Mouse (Mus musculus) MEL (cell line): Measurements from ENCODE around the gene Hic1. TPM values are rescaled to one million over a fixed set of nuclear protein-coding genes. Genes with fewer than 3 reads are reported as not detected.

Source experiments
- DNase-seq: peaks from one replicate; pipeline ENCODE4 v3.0.0; 2011; ENCODE audit warnings: low read depth, low spot score
- H3K27ac ChIP-seq: 2 replicates; pipeline ENCODE4 v1.5.1; 2012; ENCODE audit warnings: low read depth, mild to moderate bottlenecking, control low read depth, low read length, moderate library complexity; ENCODE audit not compliant: control insufficient read depth
- H3K27me3 ChIP-seq, 2 experiments: fragments of 150-350 bp in 1 of 2; sonication (generic) in 1 of 2; 2 replicates each; pipeline ENCODE4 v1.6.1; 2012; ENCODE audit warnings: low read length in 2 of 2, mild to moderate bottlenecking in 2 of 2, improper control_type of control experiment in 1 of 2, moderate library complexity in 1 of 2; ENCODE audit not compliant: insufficient read depth in 2 of 2, control insufficient read depth in 1 of 2
- H3K36me3 ChIP-seq, 2 experiments: 2 replicates each; pipeline ENCODE4 v1.6.1; 2012 to 2014; ENCODE audit warnings: low read length in 2 of 2, improper control_type of control experiment in 1 of 2, inconsistent platforms in 1 of 2, mild to moderate bottlenecking in 1 of 2; ENCODE audit not compliant: insufficient read depth in 2 of 2, control insufficient read depth in 1 of 2
- H3K4me1 ChIP-seq, 2 experiments: fragments of 150-350 bp in 1 of 2; sonication (generic) in 1 of 2; 2 replicates each; pipeline ENCODE4 v1.6.1; 2012; ENCODE audit warnings: low read length in 2 of 2, improper control_type of control experiment in 1 of 2, mild to moderate bottlenecking in 1 of 2; ENCODE audit not compliant: insufficient read depth in 2 of 2, control insufficient read depth in 1 of 2
- H3K4me3 ChIP-seq, 2 experiments: fragments of 150-350 bp in 1 of 2; sonication (generic) in 1 of 2; 2 replicates each; pipeline ENCODE4 v1.5.1; 2012; ENCODE audit warnings: low read depth in 2 of 2, low read length in 2 of 2, mild to moderate bottlenecking in 2 of 2, moderate library complexity in 2 of 2, control low read depth in 1 of 2, improper control_type of control experiment in 1 of 2; ENCODE audit not compliant: control insufficient read depth in 1 of 2, insufficient read depth in 1 of 2
- H3K79me2 ChIP-seq: 2 replicates; pipeline ENCODE4 v1.6.1; 2012; ENCODE audit warnings: mild to moderate bottlenecking, low read length, moderate library complexity; ENCODE audit not compliant: control insufficient read depth, poor library complexity, insufficient read depth
- H3K9ac ChIP-seq: 2 replicates; pipeline ENCODE4 v1.6.1; 2012; ENCODE audit warnings: low read depth, mild to moderate bottlenecking, control low read depth, low read length, moderate library complexity; ENCODE audit not compliant: control insufficient read depth, poor library complexity, severe bottlenecking
- H3K9me3 ChIP-seq: fragments of 150-350 bp; sonication (generic); replicated peaks from 2 replicates; pipeline ENCODE4 v1.6.1; 2012; ENCODE audit warnings: mild to moderate bottlenecking, low read length, improper control_type of control experiment, moderate library complexity; ENCODE audit not compliant: insufficient read depth
- BHLHE40 ChIP-seq: IDR thresholded peaks from 2 replicates; pipeline ENCODE4 v1.6.1; 2012; ENCODE audit warnings: low read depth, mild to moderate bottlenecking, inconsistent platforms, low read length, improper control_type of control experiment, borderline replicate concordance
- CTCF ChIP-seq, 3 experiments: IDR thresholded peaks in 2 of 3; conservative IDR thresholded peaks in 1 of 3; 2 replicates each; pipeline ENCODE4 v1.5.1; 2011 to 2012; ENCODE audit warnings: low read length in 3 of 3, low read depth in 2 of 3, mild to moderate bottlenecking in 2 of 3, improper control_type of control experiment in 1 of 3, inconsistent platforms in 1 of 3, mixed read lengths in 1 of 3, moderate library complexity in 1 of 3; ENCODE audit not compliant: control insufficient read depth in 1 of 3, insufficient read depth in 1 of 3, poor library complexity in 1 of 3, severe bottlenecking in 1 of 3
- GABPA ChIP-seq: IDR thresholded peaks from 2 replicates; pipeline ENCODE4 v1.6.1; 2012; ENCODE audit warnings: low read depth, mild to moderate bottlenecking, inconsistent platforms, low read length, improper control_type of control experiment, moderate library complexity
- GATA1 ChIP-seq: IDR thresholded peaks from 2 replicates; pipeline ENCODE4 v1.6.1; 2011; ENCODE audit warnings: low read depth, low read length, improper control_type of control experiment
- HCFC1 ChIP-seq: IDR thresholded peaks from 2 replicates; pipeline ENCODE4 v1.6.1; 2012; ENCODE audit warnings: low read depth, mild to moderate bottlenecking, inconsistent platforms, low read length, improper control_type of control experiment, moderate library complexity
- JUND ChIP-seq: IDR thresholded peaks from 2 replicates; pipeline ENCODE4 v1.6.1; 2011; ENCODE audit warnings: low read depth, mild to moderate bottlenecking, improper control_type of control experiment, low read length
- MAFK ChIP-seq: IDR thresholded peaks from 2 replicates; pipeline ENCODE4 v1.6.1; 2011; ENCODE audit warnings: low read depth, mild to moderate bottlenecking, low read length, improper control_type of control experiment, borderline replicate concordance
- MEF2A ChIP-seq: IDR thresholded peaks from 2 replicates; pipeline ENCODE4 v1.6.1; 2014; ENCODE audit warnings: low read depth, mild to moderate bottlenecking, inconsistent platforms, low read length, improper control_type of control experiment; ENCODE audit not compliant: poor library complexity, insufficient replicate concordance, severe bottlenecking; ENCODE audit errors: extremely low read depth
- MXI1 ChIP-seq: IDR thresholded peaks from 2 replicates; pipeline ENCODE4 v1.6.1; 2011; ENCODE audit warnings: mild to moderate bottlenecking, low read depth, low read length, improper control_type of control experiment
- MYC ChIP-seq: IDR thresholded peaks from 2 replicates; pipeline ENCODE4 v1.6.1; 2011; ENCODE audit warnings: low read depth, mild to moderate bottlenecking, low read length, improper control_type of control experiment, moderate library complexity
- NELFE ChIP-seq: IDR thresholded peaks from 2 replicates; pipeline ENCODE4 v1.6.1; 2011; ENCODE audit warnings: low read depth, low read length, improper control_type of control experiment
- NRF1 ChIP-seq: IDR thresholded peaks from 2 replicates; pipeline ENCODE4 v1.6.1; 2014; ENCODE audit warnings: low read depth, mild to moderate bottlenecking, inconsistent platforms, low read length, improper control_type of control experiment, moderate library complexity; ENCODE audit not compliant: poor library complexity, insufficient read depth, severe bottlenecking
- POLR2AphosphoS2 ChIP-seq: IDR thresholded peaks from 2 replicates; pipeline ENCODE4 v1.6.1; 2011; ENCODE audit warnings: low read length, improper control_type of control experiment
- RCOR1 ChIP-seq: IDR thresholded peaks from 2 replicates; pipeline ENCODE4 v1.6.1; 2012; ENCODE audit warnings: low read depth, mild to moderate bottlenecking, inconsistent platforms, low read length, improper control_type of control experiment
- SMC3 ChIP-seq: IDR thresholded peaks from 2 replicates; pipeline ENCODE4 v1.6.1; 2011; ENCODE audit warnings: low read depth, low read length, improper control_type of control experiment
- TAL1 ChIP-seq: IDR thresholded peaks from 2 replicates; pipeline ENCODE4 v1.6.1; 2012; ENCODE audit warnings: mild to moderate bottlenecking, inconsistent platforms, low read length, moderate library complexity, mixed read lengths
- TCF12 ChIP-seq: IDR thresholded peaks from 2 replicates; pipeline ENCODE4 v1.6.1; 2014; ENCODE audit warnings: low read depth, mild to moderate bottlenecking, inconsistent platforms, low read length, improper control_type of control experiment, moderate library complexity
- USF2 ChIP-seq, 2 experiments: IDR thresholded peaks; 2 replicates each; pipeline ENCODE4 v1.6.1; 2011 to 2012; ENCODE audit warnings: improper control_type of control experiment in 2 of 2, low read length in 2 of 2, borderline replicate concordance in 1 of 2, inconsistent platforms in 1 of 2, low read depth in 1 of 2, mild to moderate bottlenecking in 1 of 2; ENCODE audit not compliant: insufficient read depth in 1 of 2
- ZMIZ1 ChIP-seq: IDR thresholded peaks from 2 replicates; pipeline ENCODE4 v1.6.1; 2012; ENCODE audit warnings: low read depth, mild to moderate bottlenecking, inconsistent platforms, low read length, improper control_type of control experiment, moderate library complexity
- polyA plus RNA-seq, 2 experiments: library from polyadenylated mRNA; stranded (reverse) in 1 of 2; unstranded in 1 of 2; fragments of >175 nt in 1 of 2; fragments of >200 nt in 1 of 2; gene quantifications; 2 replicates each; pipeline versions ENCODE4 v1.2.1 to v1.2.4; 2012; ENCODE audit warnings: low replicate concordance in 2 of 2, low read depth in 1 of 2; ENCODE audit not compliant: insufficient read length in 2 of 2, insufficient read depth in 1 of 2, missing spikeins in 1 of 2
- total RNA-seq: library from RNA; depleted of rRNA; stranded (reverse); fragments of 300-350 nt; gene quantifications from 2 replicates; pipeline ENCODE4 v1.2.3, GENCODE M21; 2012

Gene Hic1
- total and polyA plus RNA-seq, 3 experiments = 18.2 to 18.8 TPM; not detected in 1

- no peak for TF ChIP-seq HCFC1
- TF ChIP-seq CTCF (IDR thresholded peaks at IDR 0.05 in 2 of 3, conservative IDR thresholded peaks at IDR 0.05 in 1 of 3; ENCODE audit: control insufficient read depth in 1 of 3, insufficient read depth in 1 of 3, low read depth in 2 of 3, low read length in 3 of 3, poor library complexity in 1 of 3, severe bottlenecking in 1 of 3) = no peak
- no peak for TF ChIP-seq SMC3
- TF ChIP-seq NELFE = no peak
- no peak for TF ChIP-seq ZMIZ1
- no peak for TF ChIP-seq POLR2AphosphoS2
- TF ChIP-seq MYC = no peak
- no peak for TF ChIP-seq MEF2A
- no peak for TF ChIP-seq JUND
- no peak for TF ChIP-seq TCF12
- TF ChIP-seq USF2 (IDR thresholded peaks at IDR 0.05; ENCODE audit: borderline replicate concordance in 1 of 2, insufficient read depth in 1 of 2, low read depth in 1 of 2, low read length in 2 of 2) = no peak
- no peak for TF ChIP-seq TAL1
- no peak for TF ChIP-seq MAFK
- no peak for TF ChIP-seq BHLHE40
- no peak for TF ChIP-seq RCOR1
- TF ChIP-seq MXI1 = no peak
- TF ChIP-seq GATA1 = no peak
- no peak for TF ChIP-seq GABPA
- no peaks in the 10 kb centered on the region for H3K79me2 ChIP-seq
- no peak overlapping the region for H3K9ac ChIP-seq
- no peak overlapping the region for H3K4me3 ChIP-seq
- no peaks in the 10 kb centered on the region for H3K9me3 ChIP-seq
- H3K4me1 ChIP-seq = no peaks in the 10 kb centered on the region
- no peak overlapping the region for H3K27ac ChIP-seq
- peaks cover 0 to 2% of the 10 kb centered on the region in 2 experiments for H3K36me3 ChIP-seq
- no peaks in the 10 kb centered on the region for H3K27me3 ChIP-seq
- DNase-seq = no peak
Observed at GRCm38 (mm10) chr11:75119298-75119697, 50.0 kb downstream of the Hic1 start.

DNA sequence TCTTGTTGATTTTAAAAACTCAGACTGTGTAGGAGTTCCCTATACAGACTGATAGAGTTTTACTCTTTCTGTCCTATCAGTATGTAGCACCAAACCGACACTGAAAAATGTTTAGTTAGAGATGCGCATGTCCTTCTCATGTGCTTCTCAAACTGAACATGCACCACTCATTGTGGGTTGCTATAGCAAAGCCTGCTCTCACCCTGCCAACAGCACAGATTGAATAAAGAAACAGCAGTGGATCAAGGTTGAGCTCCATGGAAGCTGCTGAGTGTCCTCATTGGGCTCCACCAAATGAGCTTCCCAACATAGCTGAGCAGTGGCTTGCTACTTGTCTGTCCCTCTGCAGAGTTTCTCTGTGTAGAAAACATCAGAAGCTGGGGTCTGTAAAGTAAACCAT lies 51.2 kb downstream of the Hic1 start:
- no peak overlapping the region for H3K27ac ChIP-seq
- H3K36me3 ChIP-seq = peaks cover 0 to 5% of the 10 kb centered on the region in 2 experiments
- H3K4me1 ChIP-seq = peaks cover 0 to 3% of the 10 kb centered on the region in 2 experiments; a peak in 1 of 4 replicates
- no peak overlapping the region for H3K9ac ChIP-seq
- no peak for TF ChIP-seq NRF1
- TF ChIP-seq ZMIZ1 = no peak
- no peaks in the 10 kb centered on the region for H3K79me2 ChIP-seq
- DNase-seq = no peak
- H3K4me3 ChIP-seq = no peak overlapping the region
- no peaks in the 10 kb centered on the region for H3K27me3 ChIP-seq
- no peaks in the 10 kb centered on the region for H3K9me3 ChIP-seq
